Mouse (Mus musculus): Measurements from ENCODE around the gene Gm49358. TPM values are rescaled to one million over a fixed set of nuclear protein-coding genes. Genes with fewer than 3 reads are reported as not detected.

Gm49358 gene
- polyA plus RNA-seq, 1 experiment from 2014 or later: not detected

DNA sequence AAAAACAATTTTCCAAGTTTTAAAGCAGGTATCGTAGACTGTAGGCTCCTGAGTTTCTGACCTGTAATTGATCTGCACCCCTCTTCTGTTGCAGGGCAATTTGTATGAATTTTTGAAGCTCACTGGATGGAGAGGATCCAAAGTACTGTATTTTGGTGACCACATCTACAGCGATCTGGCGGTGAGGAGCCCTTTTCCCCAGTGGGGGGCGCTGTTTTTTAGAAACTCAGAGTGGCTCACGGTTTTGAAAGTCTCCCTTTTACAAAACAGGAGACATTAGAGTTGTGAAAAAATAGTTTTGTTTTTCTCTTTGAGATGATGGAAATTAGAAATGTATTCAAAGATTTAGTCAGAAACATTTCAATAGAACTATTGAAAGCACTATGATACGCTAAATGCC is 60.3 kb downstream of the Gm49358 start:
- Histone ChIP-seq H3K27ac (no peak overlapping the region), H3K4me2 (no peak overlapping the region), H3K9me3 (replicated peaks) (no peaks in the 10 kb centered on the region), H3K36me3 (ENCODE audit: poor library complexity, severe bottlenecking) (peaks cover 21% of the 10 kb centered on the region; the same call in 1 of the 2 replicates), H3K9ac (no peak overlapping the region), H3K4me3 (no peak overlapping the region), H3K4me1 (peaks cover 21% of the 10 kb centered on the region), H3K27me3 (no peaks in the 10 kb centered on the region)
- ATAC-seq: no peak
- 80% methylated on average over 6 of the region's 6 CpGs for WGBS

DNA sequence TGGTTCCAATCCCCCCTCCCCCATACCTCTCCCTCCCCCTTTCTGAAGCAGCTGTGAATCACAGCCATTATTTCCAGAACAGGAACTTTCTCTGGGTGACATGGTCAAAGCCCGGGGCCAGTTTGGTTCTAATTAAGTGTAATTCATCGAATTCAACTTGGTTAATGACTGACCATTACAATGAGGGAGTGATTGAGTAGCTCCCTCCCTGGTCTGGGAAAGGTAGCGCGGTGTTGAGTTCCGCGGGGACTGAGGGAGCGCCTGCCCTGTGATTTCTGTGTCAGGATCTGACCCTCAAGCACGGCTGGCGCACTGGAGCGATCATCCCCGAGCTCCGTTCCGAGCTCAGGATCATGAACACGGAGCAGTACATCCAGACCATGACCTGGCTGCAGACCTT is 61.1 kb downstream of the Gm49358 start:
- H3K4me1 ChIP-seq: peaks cover 14% of the 10 kb centered on the region
- peaks cover 23% of the 10 kb centered on the region; the same call in 1 of the 2 replicates for H3K36me3 ChIP-seq (ENCODE audit: poor library complexity, severe bottlenecking)
- no peak overlapping the region for H3K9ac ChIP-seq
- no peak overlapping the region for H3K4me2 ChIP-seq
- H3K27me3 ChIP-seq: no peaks in the 10 kb centered on the region
- H3K4me3 ChIP-seq: no peak overlapping the region
- no peaks in the 10 kb centered on the region for H3K9me3 ChIP-seq (replicated peaks)
- ATAC-seq: no peak
- H3K27ac ChIP-seq: no peak overlapping the region; the same call in 1 of the 2 replicates
- WGBS: 56% methylated on average over 14 of the region's 14 CpGs

DNA sequence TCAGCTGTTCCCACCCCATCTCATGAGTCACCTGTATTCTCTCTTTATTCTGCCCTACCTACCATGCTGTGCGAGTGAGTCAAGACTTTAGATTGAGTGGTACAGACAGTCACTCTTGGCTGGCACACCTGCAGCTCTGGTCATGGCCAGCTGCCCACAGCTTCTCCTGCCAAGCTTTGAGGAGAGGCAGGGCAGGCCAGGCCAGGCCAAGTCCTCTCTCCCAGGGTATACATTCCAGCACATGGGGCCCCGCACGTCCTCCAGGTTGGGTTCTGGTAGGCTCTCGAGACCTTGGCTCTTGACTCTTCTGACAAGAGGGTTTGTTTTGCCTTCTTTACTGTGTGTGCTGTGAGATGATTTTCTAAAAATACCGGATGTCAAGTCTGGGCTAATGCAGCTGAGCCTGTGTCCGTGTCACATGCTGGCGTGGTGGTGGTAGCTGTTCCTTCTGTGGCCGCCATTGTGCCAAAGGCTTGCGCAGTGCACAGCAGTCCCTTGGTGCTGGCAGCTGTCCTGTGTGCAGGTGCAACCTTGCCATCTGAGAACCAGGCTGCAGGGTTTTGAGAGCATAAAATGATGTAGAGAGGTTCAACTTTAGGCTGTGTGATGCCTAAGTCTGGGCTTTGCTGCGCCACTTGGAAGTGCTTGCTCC is 62.2 kb downstream of the Gm49358 start:
- Histone ChIP-seq H3K9ac (no peak overlapping the region), H3K27me3 (no peaks in the 10 kb centered on the region), H3K27ac (no peak overlapping the region), H3K4me1 (peaks cover 9% of the 10 kb centered on the region; the same call in 1 of the 2 replicates), H3K9me3 (replicated peaks) (no peaks in the 10 kb centered on the region), H3K4me3 (no peak overlapping the region), H3K4me2 (no peak overlapping the region), H3K36me3 (ENCODE audit: poor library complexity, severe bottlenecking) (peaks cover 20% of the 10 kb centered on the region; the same call in 1 of the 2 replicates)
- ATAC-seq: 0 out of 2 replicates have a peak, but pooled peaks have one; percentile 11
- WGBS: 94% methylated on average over 10 of the region's 10 CpGs

- H3K36me3 ChIP-seq (ENCODE audit: poor library complexity, severe bottlenecking): peaks cover 18% of the 10 kb centered on the region; the same call in 1 of the 2 replicates
- peaks cover 9% of the 10 kb centered on the region; the same call in 1 of the 2 replicates for H3K4me1 ChIP-seq
- no peak overlapping the region for H3K9ac ChIP-seq
- no peak overlapping the region for H3K27ac ChIP-seq
- WGBS: 90% methylated on average over 3 of the region's 3 CpGs
- H3K9me3 ChIP-seq (replicated peaks): no peaks in the 10 kb centered on the region
- no peak overlapping the region for H3K4me2 ChIP-seq
- H3K27me3 ChIP-seq: no peaks in the 10 kb centered on the region
- H3K4me3 ChIP-seq: no peak overlapping the region
- no peak for ATAC-seq
Observed at GRCm38 (mm10) chr10:86826929-86827328, 63.2 kb downstream of the Gm49358 start.

DNA sequence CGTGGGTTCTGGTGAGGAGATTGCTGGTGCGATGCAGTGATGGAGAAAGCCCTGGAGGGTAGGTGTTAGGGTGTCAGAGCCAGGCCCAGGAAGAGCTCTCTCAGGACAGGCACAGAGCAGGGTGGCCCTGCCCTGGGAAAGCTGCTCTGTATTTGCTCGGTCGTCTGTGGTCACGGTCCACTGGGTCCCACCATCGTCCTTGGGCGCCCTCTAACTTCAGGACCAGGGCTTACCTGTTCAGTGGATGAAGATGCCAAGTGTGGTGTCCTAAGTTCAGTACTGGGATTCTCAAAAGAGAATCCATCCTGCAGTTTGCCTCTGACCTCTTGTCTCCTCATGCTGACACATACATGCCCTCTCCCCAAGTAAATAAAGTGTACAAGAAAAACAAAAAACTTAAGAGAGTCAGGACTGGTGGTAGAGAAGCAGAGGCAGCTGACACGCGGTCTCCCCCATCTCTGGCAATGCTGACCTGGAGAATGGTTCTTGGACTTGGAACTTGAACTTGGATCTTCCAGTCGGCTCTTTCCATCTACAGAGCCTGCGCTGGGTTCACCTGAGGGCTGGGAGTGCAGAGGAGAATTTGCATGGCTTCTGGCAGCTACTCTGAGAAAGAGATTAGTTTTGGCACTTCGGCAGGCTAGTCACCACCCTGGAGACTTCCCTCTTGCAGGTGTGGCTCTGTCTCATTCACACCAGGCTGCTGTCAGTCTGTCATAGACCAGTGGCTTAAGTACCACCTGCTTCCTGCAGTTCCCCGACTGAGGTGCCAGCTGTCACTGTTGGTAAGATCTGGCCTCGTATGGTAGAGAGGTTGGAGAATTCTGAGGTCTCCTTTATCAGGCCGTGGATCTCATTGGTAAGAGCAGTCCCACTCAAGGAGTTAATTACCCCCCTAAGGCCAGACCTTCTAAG is 64.7 kb downstream of the Gm49358 start:
- WGBS: 84% methylated on average over 15 of the region's 15 CpGs
- peaks cover 9% of the 10 kb centered on the region; the same call in 1 of the 2 replicates for H3K4me1 ChIP-seq
- H3K4me3 ChIP-seq: no peak overlapping the region
- no peak for ATAC-seq
- no peak overlapping the region for H3K9ac ChIP-seq
- no peak overlapping the region for H3K4me2 ChIP-seq
- H3K36me3 ChIP-seq (ENCODE audit: poor library complexity, severe bottlenecking): peaks cover 19% of the 10 kb centered on the region; the same call in 1 of the 2 replicates
- H3K27me3 ChIP-seq: no peaks in the 10 kb centered on the region
- no peaks in the 10 kb centered on the region for H3K9me3 ChIP-seq (replicated peaks)
- H3K27ac ChIP-seq: no peak overlapping the region

DNA sequence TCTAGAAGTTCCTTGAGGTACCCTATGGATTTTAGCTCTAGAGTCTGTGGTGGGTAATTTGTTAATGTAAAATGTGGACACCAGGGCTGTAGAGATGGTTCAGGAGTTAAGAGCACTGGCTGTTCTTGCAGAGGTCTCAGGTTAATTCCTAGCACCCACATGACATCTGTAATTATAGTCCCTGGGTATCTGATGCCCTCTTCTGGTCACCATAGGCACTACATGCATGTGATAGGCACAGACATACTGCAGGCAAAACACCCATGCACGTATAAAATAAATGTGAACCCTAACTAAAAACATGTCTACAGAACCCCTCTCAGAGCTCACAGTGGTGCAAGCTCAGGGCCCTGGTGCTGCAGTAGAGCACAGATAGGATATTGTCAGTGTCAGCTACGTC is 65.7 kb downstream of the Gm49358 start:
- H3K4me2 ChIP-seq: no peak overlapping the region
- peaks cover 25% of the 10 kb centered on the region for H3K36me3 ChIP-seq (ENCODE audit: poor library complexity, severe bottlenecking)
- peaks cover 7% of the 10 kb centered on the region; the same call in 1 of the 2 replicates for H3K4me1 ChIP-seq
- no peak for ATAC-seq
- no peak overlapping the region for H3K9ac ChIP-seq
- 91% methylated on average over 2 of the region's 2 CpGs for WGBS
- H3K27ac ChIP-seq: no peak overlapping the region
- H3K27me3 ChIP-seq: no peaks in the 10 kb centered on the region
- no peak overlapping the region for H3K4me3 ChIP-seq
- H3K9me3 ChIP-seq (replicated peaks): no peaks in the 10 kb centered on the region

GRCm38 (mm10) chr10:86836784-86837183 is 73.0 kb downstream of the Gm49358 start:
- Histone ChIP-seq H3K36me3 (ENCODE audit: poor library complexity, severe bottlenecking) (peaks cover 8% of the 10 kb centered on the region; the same call in 1 of the 2 replicates), H3K4me2 (no peak overlapping the region), H3K27ac (no peak overlapping the region), H3K27me3 (no peaks in the 10 kb centered on the region), H3K9me3 (replicated peaks) (no peaks in the 10 kb centered on the region), H3K9ac (no peak overlapping the region), H3K4me3 (no peak overlapping the region), H3K4me1 (no peaks in the 10 kb centered on the region)
- ATAC-seq: peak; percentile 75
- 54% methylated on average over 4 of the region's 4 CpGs for WGBS

DNA sequence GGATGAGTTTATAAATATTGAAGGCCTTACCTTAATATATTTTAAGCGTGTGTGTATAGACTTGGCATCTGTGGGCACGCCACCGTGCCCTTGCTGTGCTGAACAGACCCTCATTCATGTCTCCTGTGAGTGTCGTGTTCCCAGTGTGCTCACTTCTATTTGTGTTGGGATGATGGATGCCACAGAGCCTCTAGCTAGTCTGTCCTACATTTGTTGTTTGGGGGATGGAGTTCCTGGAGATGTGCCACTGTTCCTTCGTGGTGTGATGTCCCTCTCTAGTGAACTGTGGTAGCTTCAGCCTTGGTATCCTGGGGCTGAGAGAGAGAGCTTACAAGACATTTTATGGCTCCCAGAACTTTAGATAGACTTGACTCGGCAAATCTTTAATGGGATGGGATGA is 75.1 kb downstream of the Gm49358 start:
- 88% methylated on average over 6 of the region's 6 CpGs for WGBS
- no peak overlapping the region for H3K27ac ChIP-seq
- H3K4me1 ChIP-seq: no peaks in the 10 kb centered on the region
- no peaks in the 10 kb centered on the region for H3K27me3 ChIP-seq
- H3K9me3 ChIP-seq (replicated peaks): no peaks in the 10 kb centered on the region
- ATAC-seq: no peak
- no peak overlapping the region for H3K4me2 ChIP-seq
- no peak overlapping the region for H3K4me3 ChIP-seq
- H3K36me3 ChIP-seq (ENCODE audit: poor library complexity, severe bottlenecking): peaks cover 6% of the 10 kb centered on the region; the same call in 1 of the 2 replicates
- H3K9ac ChIP-seq: no peak overlapping the region

- Histone ChIP-seq H3K9ac (no peak overlapping the region), H3K27ac (no peak overlapping the region), H3K4me2 (no peak overlapping the region), H3K27me3 (no peaks in the 10 kb centered on the region), H3K9me3 (replicated peaks) (no peaks in the 10 kb centered on the region), H3K4me1 (no peaks in the 10 kb centered on the region), H3K36me3 (ENCODE audit: poor library complexity, severe bottlenecking) (no peaks in the 10 kb centered on the region), H3K4me3 (no peak overlapping the region)
- no peak; the same call in 1 of the 2 replicates for ATAC-seq
- 93% methylated on average over 5 of the region's 5 CpGs for WGBS
Observed at GRCm38 (mm10) chr10:86842659-86843058, 78.9 kb downstream of the Gm49358 start.

DNA sequence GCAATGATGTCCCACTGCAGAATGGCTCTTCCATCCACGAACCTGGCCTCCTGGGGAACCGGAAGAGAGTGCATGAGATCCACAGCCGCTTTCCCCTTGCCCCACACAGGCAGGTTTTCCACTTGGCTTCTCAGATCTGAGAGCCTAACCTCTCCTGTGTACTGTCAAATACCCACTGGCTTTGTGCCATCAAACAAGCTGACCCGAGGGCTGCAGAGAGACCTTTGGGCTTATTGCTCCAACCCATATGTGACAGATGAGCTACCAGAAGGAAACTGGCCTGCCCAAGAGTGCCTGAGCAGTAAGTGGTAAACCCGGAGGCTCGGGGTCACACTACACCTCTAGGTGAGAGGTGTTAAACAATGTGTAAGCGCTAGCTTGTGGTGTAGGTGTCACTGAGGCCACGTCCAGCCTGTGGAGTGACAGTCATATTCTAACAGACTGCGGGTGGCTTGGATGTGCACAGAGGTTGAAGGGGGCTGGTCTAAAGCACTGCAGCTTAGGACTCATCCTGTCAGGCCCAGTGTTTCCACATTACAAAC is 83.2 kb downstream of the Gm49358 start:
- ATAC-seq: no peak
- H3K4me3 ChIP-seq: no peak overlapping the region
- no peak overlapping the region for H3K27ac ChIP-seq
- no peak overlapping the region for H3K4me2 ChIP-seq
- H3K27me3 ChIP-seq: no peaks in the 10 kb centered on the region
- no peak overlapping the region for H3K9ac ChIP-seq
- H3K4me1 ChIP-seq: no peaks in the 10 kb centered on the region
- H3K36me3 ChIP-seq (ENCODE audit: poor library complexity, severe bottlenecking): no peaks in the 10 kb centered on the region
- WGBS: 87% methylated on average over 9 of the region's 9 CpGs
- H3K9me3 ChIP-seq (replicated peaks): no peaks in the 10 kb centered on the region

DNA sequence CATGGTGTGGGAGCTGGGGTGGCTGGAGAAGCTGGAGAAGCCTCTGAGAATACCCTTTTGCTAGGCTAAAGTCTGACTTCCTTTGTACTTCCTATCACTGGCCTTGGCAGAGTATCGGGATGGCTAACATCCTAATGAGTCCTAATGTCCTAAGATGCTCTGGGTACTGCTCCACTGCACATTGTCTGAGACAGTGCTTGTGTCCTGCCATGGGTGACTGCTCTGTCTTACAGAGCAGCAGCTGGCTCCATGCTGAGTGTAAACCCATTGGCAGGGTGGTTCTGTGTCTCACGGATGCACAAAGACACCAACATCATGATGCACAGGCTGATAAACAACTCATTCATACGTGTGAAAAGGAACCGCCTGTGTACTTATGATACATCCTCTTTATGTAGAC is 85.3 kb downstream of the Gm49358 start:
- Histone ChIP-seq H3K36me3 (ENCODE audit: poor library complexity, severe bottlenecking) (no peaks in the 10 kb centered on the region), H3K4me2 (no peak overlapping the region), H3K4me1 (no peaks in the 10 kb centered on the region), H3K4me3 (no peak overlapping the region), H3K9ac (no peak overlapping the region), H3K27me3 (no peaks in the 10 kb centered on the region), H3K9me3 (replicated peaks) (no peaks in the 10 kb centered on the region), H3K27ac (no peak overlapping the region)
- no peak for ATAC-seq
- WGBS: 83% methylated on average over 4 of the region's 4 CpGs

GRCm38 (mm10) chr10:86849508-86849907 is 85.7 kb downstream of the Gm49358 start:
- Histone ChIP-seq H3K4me1 (no peaks in the 10 kb centered on the region), H3K36me3 (ENCODE audit: poor library complexity, severe bottlenecking) (no peaks in the 10 kb centered on the region), H3K27me3 (no peaks in the 10 kb centered on the region), H3K27ac (no peak overlapping the region), H3K9me3 (replicated peaks) (no peaks in the 10 kb centered on the region), H3K4me3 (no peak overlapping the region), H3K9ac (no peak overlapping the region), H3K4me2 (no peak overlapping the region)
- no peak for ATAC-seq
- 89% methylated on average over 4 of the region's 4 CpGs for WGBS
